Mouse (Mus musculus) limb, embryonic 14.5 days (tissue): ENCODE measurements around the gene Gm38431. TPM values are rescaled to one million over a fixed set of nuclear protein-coding genes. Genes with fewer than 3 reads are reported as not detected.

Experiments used
- ATAC-seq: fragments of 200-750 bp; cut with Nextera tagmentation; 2 replicates; pipeline ENCODE4 v1.8.0; 2017; ENCODE audit warnings: low read depth, moderate number of reproducible peaks, moderate TSS enrichment; ENCODE audit not compliant: low FRiP score
- DNase-seq: peaks from one replicate; pipeline ENCODE4 v3.0.0-alpha.2; 2015; ENCODE audit warnings: low spot score
- H3K27ac ChIP-seq: fragments of 300-500 bp; sonication (generic); replicated peaks from 2 replicates; pipeline ENCODE4 v1.5.1; 2014; ENCODE audit warnings: low read depth, mild to moderate bottlenecking, low read length, moderate library complexity, mixed read lengths
- H3K27me3 ChIP-seq: fragments of 300-500 bp; sonication (generic); 2 replicates; pipeline ENCODE4 v1.6.1; 2014; ENCODE audit warnings: low read length, mixed read lengths; ENCODE audit not compliant: control insufficient read depth, insufficient read depth
- H3K36me3 ChIP-seq: fragments of 300-500 bp; sonication (generic); 2 replicates; pipeline ENCODE4 v1.6.1; 2014; ENCODE audit warnings: mild to moderate bottlenecking, low read length, moderate library complexity, mixed read lengths; ENCODE audit not compliant: control insufficient read depth, insufficient read depth
- H3K4me1 ChIP-seq: fragments of 300-500 bp; sonication (generic); 2 replicates; pipeline ENCODE4 v1.6.1; 2014; ENCODE audit warnings: antibody characterized with exemption, low read length, mixed read lengths; ENCODE audit not compliant: control insufficient read depth, insufficient read depth
- H3K4me2 ChIP-seq: fragments of 300-500 bp; sonication (generic); replicated peaks from 2 replicates; pipeline ENCODE4 v1.6.1; 2014; ENCODE audit warnings: low read depth, mild to moderate bottlenecking, low read length, moderate library complexity; ENCODE audit not compliant: severe bottlenecking
- H3K4me3 ChIP-seq: fragments of 300-500 bp; sonication (generic); replicated peaks from 2 replicates; pipeline ENCODE4 v1.5.1; 2014; ENCODE audit warnings: low read length
- H3K9ac ChIP-seq: fragments of 300-500 bp; sonication (generic); 2 replicates; pipeline ENCODE4 v1.6.1; 2014; ENCODE audit warnings: mild to moderate bottlenecking, low read depth, low read length, moderate library complexity; ENCODE audit not compliant: severe bottlenecking
- H3K9me3 ChIP-seq: fragments of 300-500 bp; sonication (generic); 2 replicates; pipeline ENCODE4 v1.6.1; 2016; ENCODE audit warnings: low read length; ENCODE audit not compliant: control insufficient read depth
- POLR2A ChIP-seq: fragments of 200-500 bp; IDR thresholded peaks from 2 replicates; pipeline ENCODE4 v1.8.0; 2012; ENCODE audit warnings: inconsistent platforms, mild to moderate bottlenecking, moderate library complexity, borderline replicate concordance; ENCODE audit not compliant: insufficient read depth, insufficient read length; ENCODE audit errors: extremely low read depth
- WGBS: fragments of 180-500 bp; shearing (Covaris S2); extraction: QIAGEN DNeasy Blood & Tissue Kit; methylation state at CpG from one replicate; pipeline ENCODE4 v1.1.7; 2014; 5-methylcytosine and 5-hydroxymethylcytosine counted together
- polyA plus RNA-seq, 2 experiments: library from polyadenylated mRNA; depleted of rRNA in 1 of 2; stranded (reverse) in 1 of 2; unstranded in 1 of 2; fragments of >200 nt; fragmentation: Nextera tagmentation in 1 of 2; extraction: Ambion mirVana in 1 of 2; gene quantifications; 2 replicates each; pipeline versions ENCODE4 v1.2.1 to v1.2.3; 2012 to 2014

Gene Gm38431
- polyA plus RNA-seq, 2 experiments = 1.6 to 5.9 TPM

GRCm38 (mm10) chr9:21030781-21031250, 61.0 kb downstream of the Gm38431 start:
- ATAC-seq = peak; percentile 72
- H3K9ac ChIP-seq = no peak overlapping the region

DNA sequence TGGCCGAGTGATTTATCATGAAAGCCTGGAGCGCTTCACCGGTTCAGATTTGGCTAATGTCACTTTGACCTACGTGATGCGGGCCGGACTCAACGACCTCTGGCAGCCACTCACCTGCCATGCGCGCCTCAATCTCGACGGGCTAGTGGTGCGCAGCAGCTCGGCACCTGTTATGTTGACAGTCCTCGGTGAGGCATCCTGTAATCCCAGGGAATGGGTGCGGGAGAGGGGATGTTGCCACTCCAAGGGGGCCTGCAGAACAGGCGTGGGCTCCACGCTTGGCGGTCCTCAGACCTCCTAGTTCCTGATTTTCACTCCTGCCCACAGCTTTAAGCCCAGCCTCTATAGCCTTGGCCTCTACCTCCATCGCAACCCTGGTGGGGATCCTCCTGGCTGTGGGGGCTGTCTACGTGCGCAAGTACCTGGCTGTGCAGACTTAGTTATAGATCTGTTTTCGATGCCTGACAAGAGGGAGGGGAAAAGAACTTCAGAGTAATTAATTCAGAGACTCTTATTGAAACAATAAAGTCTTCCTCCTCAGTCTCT, 61.7 kb downstream of the Gm38431 start:
- no peak for ATAC-seq
- H3K27ac ChIP-seq = no peak overlapping the region
- H3K36me3 ChIP-seq = no peaks in the 10 kb centered on the region
- peaks cover 25% of the 10 kb centered on the region for H3K4me1 ChIP-seq
- H3K9me3 ChIP-seq = no peaks in the 10 kb centered on the region
- DNase-seq = no peak
- H3K4me3 ChIP-seq = peak overlapping the region; percentile 49
- H3K27me3 ChIP-seq = peaks cover 52% of the 10 kb centered on the region
- peak overlapping the region; percentile 92 for H3K4me2 ChIP-seq
- no peak for TF ChIP-seq POLR2A
- H3K9ac ChIP-seq = no peak overlapping the region
- 21% methylated on average over 22 of the region's 22 CpGs for WGBS

More at GRCm38 (mm10) chr9:21030781-21031250, 61.0 kb downstream of the Gm38431 start:
- under 1% methylated on average over 13 of the region's 13 CpGs for WGBS
- H3K36me3 ChIP-seq = no peaks in the 10 kb centered on the region
- H3K9me3 ChIP-seq = no peaks in the 10 kb centered on the region
- H3K4me1 ChIP-seq = peaks cover 25% of the 10 kb centered on the region
- peak overlapping the region; percentile 49 for H3K4me3 ChIP-seq
- H3K4me2 ChIP-seq = peak overlapping the region; percentile 92
- no peak overlapping the region for H3K27ac ChIP-seq
- DNase-seq = peak; percentile 93
- TF ChIP-seq POLR2A = no peak
- H3K27me3 ChIP-seq = peaks cover 59% of the 10 kb centered on the region

DNA sequence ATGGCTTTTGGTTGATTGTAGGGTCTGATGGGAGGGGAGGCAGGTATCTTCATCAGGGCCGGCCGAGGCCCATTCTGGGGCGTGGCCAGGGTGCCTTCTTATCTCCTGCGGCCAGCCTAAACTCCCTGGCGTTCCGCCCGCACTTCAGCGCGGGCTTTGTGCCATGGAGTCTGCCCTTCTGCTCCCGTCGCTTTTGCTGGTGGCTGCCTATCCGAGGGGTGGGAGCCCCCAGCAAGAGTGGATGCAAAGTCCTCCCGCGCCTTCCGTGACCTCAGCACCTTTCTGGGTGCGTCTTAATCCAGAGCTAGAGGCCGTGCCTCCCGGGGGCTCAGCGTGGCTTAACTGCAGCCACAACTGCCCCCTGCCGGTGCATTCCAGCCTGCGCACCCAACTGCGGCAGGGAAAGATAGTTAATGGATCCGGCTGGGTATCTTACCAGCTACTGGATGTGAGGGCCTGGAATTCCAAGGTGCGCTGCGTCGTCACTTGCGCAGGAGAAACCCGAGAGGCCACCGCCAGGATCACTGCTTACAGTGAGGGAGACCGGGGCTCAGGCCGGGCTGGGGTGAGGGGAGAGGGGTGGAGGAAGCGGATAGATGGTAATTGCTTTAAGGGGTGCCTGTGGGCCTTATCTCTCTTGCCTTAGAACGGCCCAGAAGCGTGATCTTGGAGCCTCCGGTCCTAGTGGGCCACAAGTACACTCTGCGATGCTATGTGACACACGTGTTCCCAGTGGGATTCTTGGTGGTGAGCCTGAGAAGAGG, 62.3 kb downstream of the Gm38431 start, which contains the start of gene Icam4:
Gene Icam4 (plus strand): TSS at position 83 of the 764 bp plus-strand sequence.
- Histone ChIP-seq H3K27ac (no peak within 1 kb of the TSS), H3K27me3 (peaks cover 46% of the 10 kb centered on the region), H3K9ac (peak within 1 kb of the TSS; percentile 9; the same call in 1 of the 2 replicates), H3K4me3 (peak within 1 kb of the TSS; percentile 49), H3K4me1 (peaks cover 25% of the 10 kb centered on the region), H3K4me2 (peak within 1 kb of the TSS; percentile 92), H3K9me3 (no peaks in the 10 kb centered on the region), H3K36me3 (no peaks in the 10 kb centered on the region)
- WGBS = 3% methylated on average over 36 of the region's 37 CpGs
- ATAC-seq (no peak), DNase-seq (peak; percentile 58)
- TF ChIP-seq POLR2A = no peak

GRCm38 (mm10) chr9:21028560-21029110, 63.2 kb downstream of the Gm38431 start:
- TF ChIP-seq POLR2A = no peak
- Histone ChIP-seq H3K27ac (no peak overlapping the region), H3K36me3 (no peaks in the 10 kb centered on the region), H3K9ac (no peak overlapping the region), H3K4me1 (peaks cover 25% of the 10 kb centered on the region), H3K4me3 (no peak overlapping the region), H3K27me3 (peaks cover 37% of the 10 kb centered on the region), H3K9me3 (no peaks in the 10 kb centered on the region), H3K4me2 (no peak overlapping the region)
- 68% methylated on average over 6 of the region's 6 CpGs for WGBS
- DNase-seq (no peak), ATAC-seq (no peak)

DNA sequence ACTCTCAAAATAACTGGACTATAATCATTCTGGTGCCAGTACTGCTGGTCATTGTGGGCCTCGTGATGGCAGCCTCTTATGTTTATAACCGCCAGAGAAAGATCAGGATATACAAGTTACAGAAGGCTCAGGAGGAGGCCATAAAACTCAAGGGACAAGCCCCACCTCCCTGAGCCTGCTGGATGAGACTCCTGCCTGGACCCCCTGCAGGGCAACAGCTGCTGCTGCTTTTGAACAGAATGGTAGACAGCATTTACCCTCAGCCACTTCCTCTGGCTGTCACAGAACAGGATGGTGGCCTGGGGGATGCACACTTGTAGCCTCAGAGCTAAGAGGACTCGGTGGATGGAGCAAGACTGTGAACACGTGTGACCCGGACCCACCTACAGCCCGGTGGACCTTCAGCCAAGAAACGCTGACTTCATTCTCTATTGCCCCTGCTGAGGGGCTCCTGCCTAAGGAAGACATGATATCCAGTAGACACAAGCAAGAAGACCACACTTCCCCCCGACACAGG, 64.0 kb downstream of the Gm38431 start:
- no peak overlapping the region for H3K4me3 ChIP-seq
- no peak for TF ChIP-seq POLR2A
- H3K4me2 ChIP-seq = no peak overlapping the region
- no peaks in the 10 kb centered on the region for H3K36me3 ChIP-seq
- H3K4me1 ChIP-seq = peaks cover 21% of the 10 kb centered on the region
- WGBS = 40% methylated on average over 8 of the region's 8 CpGs
- H3K27me3 ChIP-seq = peaks cover 29% of the 10 kb centered on the region
- ATAC-seq = no peak
- no peaks in the 10 kb centered on the region for H3K9me3 ChIP-seq
- H3K27ac ChIP-seq = no peak overlapping the region
- no peak for DNase-seq
- no peak overlapping the region for H3K9ac ChIP-seq
